Mouse (Mus musculus): ENCODE data around the gene Rnf216.
"Not testable (repeated sequence)": the region's sequence is repeated elsewhere in the genome, so short reads cannot be mapped to it uniquely, and the experiment has no call there.

Gene Rnf216

DNA sequence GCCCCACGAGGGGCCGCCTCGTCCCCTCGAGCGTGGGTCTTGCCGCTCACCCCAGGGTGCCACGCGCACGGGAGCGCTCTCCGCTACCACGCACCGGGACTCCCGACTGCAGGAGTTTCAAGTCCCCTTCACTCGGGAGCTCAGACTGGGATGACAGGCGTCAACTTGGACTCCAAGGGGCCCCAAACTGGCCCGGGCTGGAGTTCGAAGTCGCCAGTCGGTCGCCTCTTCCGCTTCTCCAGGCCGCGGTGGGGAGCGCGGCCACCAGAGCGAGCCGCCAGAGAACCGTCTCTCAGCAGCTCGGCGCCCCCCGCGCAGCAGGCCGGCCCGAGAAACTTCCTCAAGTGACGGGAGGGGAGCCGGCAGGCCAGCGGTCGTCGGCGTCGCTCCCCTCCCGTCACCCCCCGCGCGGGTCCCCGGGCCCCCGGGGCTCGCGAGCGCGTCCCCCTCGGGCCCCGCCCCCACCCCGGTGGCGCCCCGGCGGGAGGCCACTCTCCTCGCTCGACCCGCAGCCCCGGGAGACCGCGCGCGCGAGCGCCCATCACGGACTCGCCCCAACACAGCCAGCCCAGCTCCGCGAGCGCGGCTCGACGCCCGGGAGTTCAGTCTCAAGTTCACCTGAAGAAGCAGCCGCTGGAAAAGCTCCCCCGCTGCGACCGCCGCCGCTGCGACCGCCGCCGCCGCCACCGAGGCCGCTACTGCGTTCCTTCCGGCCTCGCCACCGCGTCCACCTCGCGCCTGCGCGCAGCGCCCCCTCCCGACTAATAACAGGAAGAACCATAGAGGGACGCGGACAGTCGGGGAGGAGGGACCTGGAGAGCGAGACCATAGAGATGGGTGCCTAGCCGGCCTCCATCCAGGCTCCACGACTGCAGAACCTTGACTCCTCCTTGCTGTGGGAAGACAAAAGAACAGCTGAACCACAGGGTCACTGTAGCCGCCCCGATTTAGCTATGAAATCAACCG lies at the start of gene Rnf216:
Rnf216 (minus strand) TSS at position 714 of the 966 bp plus-strand sequence.
- peak; percentile 94 for DNase-seq (ENCODE audit: low read depth)

DNA sequence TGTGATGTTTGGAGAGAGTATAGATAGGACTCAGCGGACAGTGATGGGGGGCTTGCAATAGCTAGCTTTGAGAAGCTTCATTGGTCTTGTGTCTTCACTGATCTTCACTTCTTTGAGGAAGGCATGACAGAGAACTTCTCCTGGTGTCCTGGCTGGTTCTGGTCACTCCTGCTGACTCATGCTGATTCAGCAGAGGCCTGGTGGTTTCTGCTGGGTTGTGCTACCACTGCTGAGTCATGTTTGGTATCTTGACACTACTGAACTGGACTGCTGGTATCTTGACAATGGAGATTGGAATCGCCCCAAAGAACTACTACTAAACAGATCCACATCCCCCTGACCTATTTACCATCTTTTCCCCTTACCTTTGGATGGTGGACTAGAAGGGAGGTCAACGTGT lies 42.7 kb upstream of the Rnf216 start:
- DNase-seq (ENCODE audit: low read depth): peak; percentile 61

DNA sequence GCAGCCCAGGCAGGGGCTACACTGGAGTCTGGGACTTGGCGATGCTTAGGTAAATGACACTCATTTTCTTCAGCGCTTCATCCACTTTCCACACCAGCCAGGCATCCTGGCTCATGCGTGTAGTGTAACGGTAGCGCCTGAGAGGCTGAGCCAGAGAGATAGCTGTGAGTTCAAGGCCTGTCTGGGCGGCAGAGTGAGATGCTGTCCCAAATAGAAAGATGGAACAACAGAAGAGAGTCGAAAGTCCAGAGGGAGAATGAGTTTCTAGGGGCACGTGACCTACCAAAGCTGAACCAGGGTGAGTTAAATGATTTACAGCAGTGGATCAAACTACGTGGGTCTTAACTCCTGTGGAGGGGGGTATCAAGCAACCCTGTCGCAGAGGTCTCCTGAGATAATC lies 41.0 kb upstream of the Rnf216 start:
- DNase-seq (ENCODE audit: low read depth): no peak

DNA sequence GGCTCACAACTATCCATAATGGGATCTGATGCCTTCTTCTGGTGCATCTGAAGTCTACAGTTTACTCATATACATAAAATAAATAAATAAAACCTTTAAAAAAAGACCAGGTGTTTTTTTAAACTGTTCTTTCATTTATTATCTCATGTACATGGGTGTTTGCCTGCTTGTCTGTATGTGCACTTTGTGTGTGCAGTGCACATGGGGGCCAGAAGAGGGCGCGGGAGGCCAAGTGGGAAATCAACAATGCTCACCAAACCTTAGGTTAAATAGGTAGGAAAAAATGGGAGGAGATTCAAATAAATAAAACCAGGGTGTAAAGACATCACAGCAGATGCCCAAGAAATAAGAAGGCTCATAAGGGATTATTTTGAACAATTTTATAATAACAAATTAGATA lies 37.2 kb upstream of the Rnf216 start:
- no peak for DNase-seq (ENCODE audit: low read depth)

DNA sequence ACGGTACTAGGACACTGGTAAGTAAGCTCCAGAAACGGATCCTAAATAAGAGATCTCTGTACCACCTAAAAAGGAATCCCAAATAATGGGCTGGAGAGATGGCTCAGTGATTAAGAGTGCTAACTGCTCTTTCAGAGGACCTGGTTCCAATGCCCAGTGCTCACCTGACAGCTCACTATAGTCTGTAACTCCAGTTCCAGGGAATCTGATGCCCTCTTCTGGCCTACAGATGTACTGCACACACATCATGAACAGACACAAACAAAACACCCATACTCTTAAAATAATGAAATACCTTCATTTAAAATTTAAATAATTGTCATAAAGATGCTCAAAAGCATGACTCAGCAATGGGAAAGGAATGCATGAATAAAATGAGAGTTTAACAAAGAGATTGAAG lies 36.7 kb upstream of the Rnf216 start:
- no peak for DNase-seq (ENCODE audit: low read depth)

DNA sequence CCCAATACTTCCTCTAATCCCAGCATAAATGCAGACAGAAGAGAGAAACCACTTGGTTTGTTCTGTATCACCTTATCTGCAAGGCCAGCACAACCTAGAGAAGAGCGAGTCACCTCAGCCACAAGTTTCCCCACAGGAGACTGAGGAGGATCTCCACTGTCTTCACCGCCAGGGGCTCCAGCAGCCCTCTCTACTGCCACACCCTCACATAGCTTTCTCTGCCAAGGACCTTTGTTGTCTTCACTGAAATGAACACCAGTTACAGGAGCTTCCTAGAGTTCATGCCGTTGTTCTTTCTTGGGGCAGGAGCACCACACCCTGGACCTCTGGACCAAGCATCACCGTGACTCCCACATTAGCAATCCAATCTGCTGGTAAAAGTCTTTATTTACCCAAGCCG lies 35.9 kb upstream of the Rnf216 start:
- peak; percentile 14 for DNase-seq (ENCODE audit: low read depth)

DNA sequence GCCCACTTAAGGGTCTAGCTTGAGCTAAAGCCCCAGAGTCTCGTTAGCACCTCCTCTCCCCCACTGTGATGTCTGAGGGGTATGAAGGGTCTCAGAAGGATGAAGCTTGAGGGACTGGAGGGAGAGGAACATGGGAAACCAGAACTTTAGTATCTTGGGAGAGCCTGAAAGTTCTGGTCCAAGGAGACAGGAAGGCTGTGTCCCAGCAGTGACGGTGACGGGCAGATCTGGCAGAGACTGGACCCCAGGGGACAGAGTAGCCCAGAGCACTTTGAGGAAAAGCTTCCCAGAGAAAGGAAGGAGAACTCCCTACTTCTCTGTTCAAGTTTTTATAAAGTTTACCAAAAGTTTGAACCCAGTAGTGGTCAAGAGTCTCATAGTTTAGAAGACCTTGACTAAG lies 34.7 kb upstream of the Rnf216 start, which contains the start of gene Olfr718-ps1:
Olfr718-ps1 (minus strand) TSS at position 101 of the 400 bp plus-strand sequence.
- DNase-seq (ENCODE audit: low read depth): no peak

DNA sequence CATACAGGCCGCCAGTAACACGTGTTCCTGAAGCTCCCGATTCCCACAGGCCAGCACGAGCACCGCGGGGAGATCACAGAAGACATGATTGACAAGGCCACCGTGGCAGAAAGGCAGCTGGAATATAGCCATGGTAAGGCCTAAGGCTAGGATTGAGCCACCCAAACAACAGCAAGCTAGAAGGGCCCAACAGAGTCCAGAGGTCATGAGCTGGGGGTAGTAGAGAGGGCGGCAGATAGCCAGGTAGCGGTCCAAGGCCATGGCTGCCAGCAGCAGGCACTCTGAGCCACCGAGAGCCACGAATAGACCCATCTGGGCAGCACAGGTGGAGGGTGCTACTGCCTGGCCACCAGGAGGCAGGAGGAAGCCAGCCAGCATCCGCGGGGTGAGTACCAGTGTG lies 24.8 kb upstream of the Rnf216 start:
- no peak for DNase-seq (ENCODE audit: low read depth)

DNA sequence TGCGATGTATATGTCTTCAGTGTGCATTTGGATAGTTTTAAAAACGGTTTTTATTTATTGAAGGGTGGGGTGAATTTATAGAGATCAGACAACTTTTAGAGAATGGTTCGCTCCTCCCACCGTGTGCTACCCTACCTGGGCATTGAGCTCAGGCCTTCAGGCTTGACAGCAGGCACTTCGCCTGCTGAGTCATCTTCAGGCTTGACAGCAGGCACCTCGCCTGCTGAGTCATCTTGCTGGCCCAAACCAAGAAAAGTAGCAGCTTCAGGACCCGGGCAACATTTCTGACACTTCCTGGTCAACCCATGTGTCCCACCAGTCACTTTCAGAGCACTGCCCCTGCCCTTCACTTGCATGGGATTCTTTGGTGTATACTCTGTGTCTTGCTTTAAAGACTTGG lies 22.2 kb upstream of the Rnf216 start:
- peak; percentile 74 for DNase-seq (ENCODE audit: low read depth)

DNA sequence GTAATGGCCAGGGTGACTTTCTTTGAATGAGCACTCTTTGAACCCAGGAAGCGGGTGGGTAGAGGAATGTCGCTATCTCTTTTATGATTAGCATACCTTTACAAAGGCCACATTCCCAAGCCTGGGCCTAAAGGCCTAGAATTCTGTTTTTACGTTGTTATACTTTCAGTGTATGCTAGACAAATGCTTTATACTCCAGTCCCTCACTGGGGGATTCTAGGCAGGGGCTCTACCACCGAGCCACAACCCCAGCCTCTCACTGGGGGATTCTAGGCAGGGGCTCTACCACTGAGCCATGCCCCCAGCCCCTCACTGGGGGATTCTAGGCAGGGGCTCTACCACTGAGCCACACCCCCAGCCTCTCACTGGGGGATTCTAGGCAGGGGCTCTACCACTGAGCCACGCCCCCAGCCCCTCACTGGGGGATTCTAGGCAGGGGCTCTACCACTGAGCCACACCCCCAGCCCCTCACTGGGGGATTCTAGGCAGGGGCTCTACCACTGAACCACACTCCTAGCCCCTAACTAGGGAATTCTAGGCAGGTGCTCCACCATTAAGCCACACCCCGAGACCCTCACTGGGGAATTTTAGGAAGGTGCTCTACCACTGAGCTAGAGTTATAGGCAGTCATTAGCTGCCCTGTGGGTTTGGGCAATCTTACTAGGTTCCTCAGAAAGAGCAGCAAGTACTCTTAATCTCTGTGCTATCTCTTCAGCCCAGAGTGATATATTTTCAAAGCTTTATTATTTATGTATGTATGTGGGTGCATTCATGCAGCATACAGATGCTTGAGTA lies 21.6 kb upstream of the Rnf216 start:
- not testable (repeated sequence) for DNase-seq (ENCODE audit: low read depth)

DNA sequence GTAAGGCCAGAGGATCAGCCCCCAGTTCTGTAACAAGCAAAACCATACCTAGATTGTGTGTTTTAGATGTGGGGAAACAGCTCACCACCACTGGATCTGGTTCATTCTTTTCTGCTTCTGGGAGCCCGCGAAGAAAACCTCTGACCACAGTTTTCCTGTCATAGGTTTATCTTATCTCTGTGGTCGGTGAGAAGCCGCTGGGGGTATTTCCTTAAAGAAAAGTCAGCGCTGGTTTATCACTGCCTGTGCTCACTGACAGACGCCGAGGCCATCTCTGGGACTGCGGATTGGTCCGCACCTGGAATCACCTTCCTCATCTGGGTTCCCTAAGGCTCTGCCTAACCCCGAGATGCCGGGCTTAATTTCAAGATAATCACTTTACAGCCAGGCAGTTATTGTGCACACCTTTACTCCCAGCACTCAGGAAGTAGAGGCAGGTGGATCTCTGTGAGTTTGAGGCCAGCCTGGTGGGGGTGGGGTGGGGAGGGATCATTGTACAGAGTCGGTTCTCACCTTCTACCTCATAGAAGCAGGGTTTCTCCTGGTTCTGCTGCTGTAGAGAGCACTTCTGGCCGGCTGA lies 20.2 kb upstream of the Rnf216 start:
- peak; percentile 90 for DNase-seq (ENCODE audit: low read depth)

DNA sequence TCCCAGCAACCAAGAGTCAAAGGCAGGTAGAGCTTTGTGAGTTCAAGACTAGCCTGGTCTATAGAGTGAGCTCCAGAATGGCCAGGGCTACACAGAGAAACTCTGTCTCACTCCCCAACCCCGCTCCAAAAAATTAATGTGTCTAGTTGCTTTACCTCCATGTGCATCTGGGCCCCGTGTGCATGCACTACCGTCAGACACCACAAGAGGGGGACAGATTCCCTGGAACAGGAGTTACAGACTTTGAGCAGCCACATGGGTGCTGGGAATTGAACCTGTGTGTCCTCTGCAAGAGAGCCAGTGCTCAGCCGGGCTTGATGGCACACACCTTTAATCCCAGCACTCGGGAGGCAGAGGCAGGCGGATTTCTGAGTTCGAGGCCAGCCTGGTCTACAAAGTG lies 17.5 kb upstream of the Rnf216 start:
- peak; percentile 49 for DNase-seq (ENCODE audit: low read depth)

DNA sequence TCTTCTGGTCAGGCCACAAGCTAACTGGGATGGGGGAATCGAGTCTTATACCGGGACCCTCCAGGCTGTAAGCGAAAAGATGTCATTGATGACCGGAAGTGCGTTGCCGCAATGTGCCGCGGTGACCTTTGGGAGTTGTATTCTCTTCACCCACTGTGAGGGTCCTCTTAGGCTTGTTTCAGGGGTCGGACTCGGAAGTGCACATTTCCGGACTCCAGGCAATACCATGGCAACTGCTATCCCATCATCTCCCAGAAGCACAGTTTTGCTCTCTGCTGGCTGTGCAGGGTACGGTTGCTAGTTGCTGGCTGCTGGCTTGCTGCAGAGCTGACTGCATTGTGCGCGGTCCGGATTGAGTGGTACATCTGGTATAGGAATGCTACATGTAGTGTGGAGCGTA lies 16.3 kb upstream of the Rnf216 start:
- DNase-seq (ENCODE audit: low read depth): no peak

DNA sequence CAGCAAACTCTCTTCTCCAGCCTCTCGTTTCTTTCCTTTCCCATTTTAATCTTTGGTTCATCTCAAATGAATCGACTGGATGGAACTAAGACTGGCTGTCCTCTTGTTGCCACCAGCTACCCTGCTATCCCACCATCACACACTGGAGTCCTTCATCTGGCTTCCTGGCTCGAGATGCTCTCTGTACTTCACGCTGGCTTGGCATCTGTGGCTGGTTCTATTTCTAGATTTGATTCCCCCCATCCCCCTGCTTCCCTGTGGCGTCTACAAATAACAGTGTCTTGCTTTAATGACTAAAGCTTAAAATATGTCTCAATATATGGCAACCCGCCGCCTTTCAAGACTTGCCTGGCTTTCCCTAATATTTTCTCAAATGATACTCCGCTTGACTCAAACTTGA lies 15.0 kb upstream of the Rnf216 start:
- no peak for DNase-seq (ENCODE audit: low read depth)

DNA sequence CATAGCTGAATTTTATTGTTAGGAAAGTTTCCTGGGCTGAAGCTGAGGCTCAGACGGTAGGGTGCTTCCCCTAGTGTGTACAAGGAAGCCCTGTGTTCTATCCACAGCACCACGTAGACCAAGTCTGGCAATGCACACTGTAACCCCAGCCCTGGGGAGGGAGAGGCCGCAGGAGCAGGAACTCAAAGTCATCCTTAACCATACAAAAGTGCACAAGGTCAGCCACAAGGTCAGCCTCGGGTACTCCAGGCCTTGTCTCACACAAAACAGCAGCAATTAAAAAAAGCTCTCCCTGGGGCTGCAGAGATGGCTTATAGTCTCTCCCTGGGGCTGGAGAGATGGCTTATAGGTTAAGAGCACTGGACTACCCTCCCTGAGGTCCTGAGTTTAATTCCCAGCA lies 14.1 kb upstream of the Rnf216 start:
- DNase-seq (ENCODE audit: low read depth): no peak

DNA sequence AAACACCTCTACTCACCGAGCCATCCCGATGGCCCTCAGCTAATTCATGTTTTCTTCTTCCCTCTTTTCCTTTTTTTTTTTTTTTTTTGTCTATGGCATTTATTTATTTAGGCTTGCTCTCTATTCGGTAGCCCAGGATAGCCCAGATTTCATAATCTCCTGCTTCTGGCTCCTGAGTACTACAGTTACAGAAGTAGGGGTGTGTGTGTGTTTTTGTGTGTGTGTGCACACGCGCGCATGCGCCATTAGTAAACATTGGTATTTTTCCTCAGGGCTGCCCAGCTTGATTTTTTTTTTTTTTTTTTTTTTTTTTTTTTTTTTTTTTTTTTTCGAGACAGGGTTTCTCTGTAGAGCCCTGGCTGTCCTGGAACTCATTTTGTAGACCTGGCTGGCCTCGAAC lies 13.3 kb upstream of the Rnf216 start:
- DNase-seq (ENCODE audit: low read depth): no peak

DNA sequence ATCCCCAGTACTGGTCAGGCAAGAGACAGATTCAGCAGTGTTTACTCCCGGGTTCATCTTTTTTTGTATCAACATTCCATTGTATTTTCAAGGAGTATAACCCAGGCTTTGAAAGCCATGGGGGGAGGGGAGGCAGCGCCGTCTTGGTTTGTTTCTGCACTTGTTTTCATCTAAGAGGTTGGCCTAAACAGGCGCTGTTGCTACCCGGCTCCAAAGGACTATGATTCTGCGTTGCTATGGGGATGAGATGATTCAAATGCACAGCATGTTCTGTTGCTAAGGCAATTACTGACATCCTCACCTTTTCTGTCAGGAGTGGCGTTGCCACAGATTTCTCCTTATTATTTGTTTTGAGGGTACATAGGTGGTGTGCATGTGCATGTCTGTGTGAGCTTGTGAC lies 12.8 kb upstream of the Rnf216 start:
- no peak for DNase-seq (ENCODE audit: low read depth)

DNA sequence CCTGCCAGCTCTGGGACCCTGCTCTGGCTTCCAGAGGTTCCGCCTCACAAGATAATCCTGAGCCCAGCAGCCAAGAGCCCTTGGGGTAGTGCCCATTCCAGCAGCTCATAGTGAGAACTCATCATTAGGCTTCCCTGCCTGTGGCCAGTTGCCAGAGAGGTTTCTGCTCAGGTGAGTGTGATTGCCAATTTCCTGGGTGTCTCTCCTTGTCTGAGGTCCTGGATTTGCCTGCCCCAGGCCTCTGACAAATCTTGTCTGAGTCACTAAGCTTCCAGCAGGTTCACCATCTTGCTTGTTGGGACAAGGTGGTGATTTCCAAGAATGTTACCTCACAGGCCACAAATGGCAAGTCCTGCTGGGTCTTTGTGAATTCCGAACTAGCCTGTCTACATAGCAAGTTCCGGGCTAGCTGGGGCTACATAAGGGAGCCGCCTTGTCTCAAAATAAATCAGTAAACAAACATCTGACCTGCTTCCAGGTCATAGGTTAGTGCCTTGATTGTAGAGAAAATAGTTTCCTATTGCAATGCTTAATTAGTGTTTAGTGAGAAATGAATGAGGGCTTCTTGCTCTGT lies 12.1 kb upstream of the Rnf216 start:
- no peak for DNase-seq (ENCODE audit: low read depth)

DNA sequence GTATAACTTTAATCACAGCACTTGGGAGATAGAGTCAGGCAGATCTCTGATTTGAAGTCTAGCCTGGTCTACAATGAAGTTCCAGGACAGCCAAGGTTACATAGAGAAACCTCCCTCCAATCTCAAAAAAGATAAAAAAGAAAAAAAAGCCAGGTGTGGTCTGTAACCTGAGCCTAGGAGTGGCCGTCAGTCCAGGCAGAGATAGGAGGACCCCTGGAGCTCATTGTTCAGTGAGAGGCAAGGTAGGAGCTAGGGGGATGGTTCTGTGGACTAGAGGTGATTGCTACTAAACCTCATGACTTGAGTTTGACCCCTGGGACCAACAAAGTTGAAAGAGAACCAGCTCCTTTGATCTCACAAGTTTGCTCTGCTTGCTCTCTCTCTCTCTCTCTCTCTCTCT lies 9.9 kb upstream of the Rnf216 start:
- DNase-seq (ENCODE audit: low read depth): no peak

DNA sequence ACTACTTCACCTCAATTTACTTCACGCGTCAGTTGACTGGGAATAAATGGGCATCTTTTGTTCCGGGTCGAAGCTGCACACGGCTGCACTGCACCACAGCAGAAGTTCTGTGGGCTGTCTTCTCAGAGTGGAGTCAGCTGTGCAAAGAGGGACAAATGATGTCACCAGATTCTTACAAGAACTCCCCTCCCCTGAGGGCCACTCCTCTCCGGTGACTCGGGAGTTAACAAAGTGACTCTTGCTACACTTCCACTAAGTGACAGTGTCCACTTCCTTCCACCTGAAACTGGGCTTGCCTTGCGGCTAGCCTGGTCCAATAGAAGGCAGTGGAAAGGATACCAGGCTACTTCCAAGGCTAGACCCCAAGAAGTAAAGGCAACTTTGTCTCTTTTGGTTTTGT lies 9.3 kb upstream of the Rnf216 start:
- DNase-seq (ENCODE audit: low read depth): peak; percentile 32

DNA sequence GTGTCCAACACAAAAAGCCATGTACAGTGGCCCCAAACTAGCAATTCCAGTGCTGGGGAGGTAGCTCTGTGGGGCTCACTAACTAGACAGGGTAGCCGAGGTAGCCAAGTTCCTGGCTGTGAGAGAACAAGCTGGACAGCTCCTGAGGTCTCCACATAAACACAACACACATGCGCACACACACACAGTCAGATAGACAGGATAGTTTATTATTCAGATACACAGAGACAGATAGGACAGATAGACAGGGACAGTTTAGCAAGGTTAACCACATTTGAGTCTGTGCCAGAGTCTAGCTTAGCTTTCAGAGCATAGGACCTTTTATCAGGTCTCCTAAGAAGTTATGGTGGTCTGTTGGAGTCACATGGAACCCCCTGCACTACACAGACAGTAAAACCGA lies 6.0 kb downstream of the Rnf216 start:
- DNase-seq (ENCODE audit: low read depth): peak; percentile 47

DNA sequence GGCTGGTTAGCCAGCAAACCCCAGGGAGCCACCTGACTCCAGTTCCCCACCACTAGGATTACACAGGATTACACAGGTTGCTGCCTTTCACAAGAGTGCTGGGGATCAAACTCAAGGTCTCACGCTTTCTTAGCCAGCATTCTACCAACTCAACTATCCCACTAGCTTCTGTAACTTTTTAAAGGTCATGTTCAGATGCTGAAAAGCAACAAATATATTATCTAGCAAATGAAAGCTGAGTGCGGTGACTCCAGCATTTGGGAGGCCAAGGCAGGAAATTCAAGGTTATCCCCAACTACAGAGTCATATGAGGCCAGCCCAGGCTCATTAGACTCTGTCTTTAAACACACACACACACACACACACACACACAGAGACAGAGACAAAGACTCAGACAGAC lies 9.6 kb downstream of the Rnf216 start:
- no peak for DNase-seq (ENCODE audit: low read depth)
